Mouse (Mus musculus) small intestine, adult 2 months (tissue): ENCODE measurements around the gene E2f6.

Source experiments
- CTCF ChIP-seq: fragments of 200-500 bp; IDR thresholded peaks from 2 replicates; pipeline ENCODE4 v1.5.1; 2012; ENCODE audit warnings: low read depth, mild to moderate bottlenecking, control low read depth, inconsistent platforms, low read length, moderate library complexity, mixed read lengths; ENCODE audit not compliant: insufficient replicate concordance, insufficient read length; ENCODE audit errors: extremely low read depth
- POLR2A ChIP-seq: fragments of 200-500 bp; IDR thresholded peaks from 2 replicates; pipeline ENCODE4 v1.6.1; 2012; ENCODE audit warnings: low read depth, mild to moderate bottlenecking, control low read depth, inconsistent platforms, low read length, moderate library complexity

DNA sequence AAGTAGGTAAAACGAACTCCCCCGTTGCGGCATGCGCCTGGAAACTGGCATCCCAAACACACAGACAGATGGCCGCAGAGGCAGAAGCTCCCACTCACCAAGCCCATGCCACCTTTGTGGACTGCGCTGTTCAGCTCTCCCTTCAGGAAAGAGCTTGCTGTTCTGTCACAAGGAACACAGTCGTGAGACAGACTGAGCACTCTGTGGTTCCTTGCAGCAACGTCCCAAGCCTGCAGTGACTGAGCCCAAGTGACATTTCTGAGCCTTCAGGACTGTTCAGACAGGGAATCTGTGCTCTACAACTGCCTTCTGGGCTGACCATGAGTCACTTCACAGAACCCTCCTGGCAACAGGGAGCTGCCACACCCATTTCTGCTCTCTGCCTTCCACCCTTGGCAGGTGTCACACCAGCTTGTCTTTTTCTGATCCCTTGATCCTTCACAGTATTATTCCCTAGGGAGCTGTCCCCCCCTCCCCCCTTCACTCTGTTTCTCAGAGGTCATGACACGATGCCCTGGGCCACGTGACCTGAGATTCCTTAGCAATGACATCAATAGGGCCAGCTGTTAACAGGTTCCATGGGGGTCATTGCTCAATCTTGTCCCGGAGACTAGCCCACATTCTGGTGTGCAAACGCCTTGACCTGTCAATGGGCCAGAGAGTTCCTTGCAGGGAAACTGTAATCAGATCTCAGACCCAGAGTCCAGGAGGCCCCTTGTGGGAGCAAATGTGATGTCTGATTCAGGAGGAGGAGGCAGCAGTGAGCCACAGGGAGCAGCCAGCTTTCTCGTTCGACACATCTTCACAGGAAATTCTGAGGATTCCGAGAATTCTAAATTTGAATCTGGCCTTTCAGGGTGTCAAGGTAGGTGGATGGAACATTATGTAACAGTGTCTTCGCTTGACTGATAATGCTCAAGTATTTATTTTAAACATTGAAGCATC, 39.9 kb downstream of the E2f6 start:
- no peak for TF ChIP-seq POLR2A
- no peak for TF ChIP-seq CTCF
